Mouse (Mus musculus): ENCODE results near the gene Ckap2l. TPM values are rescaled to one million over a fixed set of nuclear protein-coding genes. Genes with fewer than 3 reads are reported as not detected.

Ckap2l gene
- polyA plus RNA-seq, 1 experiment = 0.26 TPM

- no peak for DNase-seq (ENCODE audit: extremely low spot score in 1 of 2, low spot score in 1 of 2)
These were observed 29.3 kb downstream of the Ckap2l start for GRCm38 (mm10) chr2:129267738-129268137.

GRCm38 (mm10) chr2:129265316-129265715 lies 31.7 kb downstream of the Ckap2l start:
- DNase-seq (ENCODE audit: extremely low spot score in 1 of 2, low spot score in 1 of 2) = no peak

DNA sequence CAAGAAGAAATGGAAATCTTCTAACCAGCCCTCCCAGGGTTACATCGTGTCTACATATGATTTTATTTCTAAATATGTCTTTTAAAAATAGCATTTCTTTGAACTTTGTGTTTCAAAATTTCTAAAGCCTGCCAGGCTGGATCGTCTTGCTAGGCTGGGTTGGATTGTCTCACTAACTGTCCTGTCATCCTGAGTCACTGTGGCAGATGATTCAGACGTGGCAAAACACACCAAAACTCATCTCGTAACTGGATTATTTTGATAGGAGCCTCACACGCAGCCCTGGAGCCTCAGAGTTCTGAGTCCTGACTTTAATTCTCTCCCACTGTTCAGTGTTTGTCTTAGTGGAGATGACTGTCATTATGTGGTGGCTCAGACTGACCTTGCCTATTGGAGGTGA lies 33.9 kb downstream of the Ckap2l start:
- peak; percentile 26 to 61 for DNase-seq (ENCODE audit: extremely low spot score in 1 of 2, low spot score in 1 of 2)

GRCm38 (mm10) chr2:129261151-129261794 lies 35.7 kb downstream of the Ckap2l start:
- no peak for DNase-seq (ENCODE audit: extremely low spot score in 1 of 2, low spot score in 1 of 2)

DNA sequence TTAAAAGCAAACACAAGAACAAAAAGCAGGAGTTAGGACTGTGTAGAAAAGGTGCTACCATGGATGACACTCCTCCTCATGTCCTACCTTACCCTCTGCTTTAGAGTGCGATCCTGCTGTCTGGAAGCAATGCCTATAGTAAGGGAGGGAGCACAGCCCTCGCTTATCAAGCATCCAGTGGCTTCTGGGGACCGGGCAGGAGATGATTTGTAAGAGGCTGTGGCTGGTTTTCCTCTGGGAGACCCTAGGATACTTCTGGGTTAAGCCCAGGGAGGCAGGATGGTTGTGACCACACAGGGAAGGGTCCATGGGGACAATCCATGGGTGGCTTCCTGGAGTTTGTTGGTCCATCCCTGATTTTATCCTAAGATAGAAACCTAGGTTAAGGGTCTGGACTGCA lies 36.4 kb downstream of the Ckap2l start:
- DNase-seq (ENCODE audit: extremely low spot score in 1 of 2, low spot score in 1 of 2) = no peak

DNA sequence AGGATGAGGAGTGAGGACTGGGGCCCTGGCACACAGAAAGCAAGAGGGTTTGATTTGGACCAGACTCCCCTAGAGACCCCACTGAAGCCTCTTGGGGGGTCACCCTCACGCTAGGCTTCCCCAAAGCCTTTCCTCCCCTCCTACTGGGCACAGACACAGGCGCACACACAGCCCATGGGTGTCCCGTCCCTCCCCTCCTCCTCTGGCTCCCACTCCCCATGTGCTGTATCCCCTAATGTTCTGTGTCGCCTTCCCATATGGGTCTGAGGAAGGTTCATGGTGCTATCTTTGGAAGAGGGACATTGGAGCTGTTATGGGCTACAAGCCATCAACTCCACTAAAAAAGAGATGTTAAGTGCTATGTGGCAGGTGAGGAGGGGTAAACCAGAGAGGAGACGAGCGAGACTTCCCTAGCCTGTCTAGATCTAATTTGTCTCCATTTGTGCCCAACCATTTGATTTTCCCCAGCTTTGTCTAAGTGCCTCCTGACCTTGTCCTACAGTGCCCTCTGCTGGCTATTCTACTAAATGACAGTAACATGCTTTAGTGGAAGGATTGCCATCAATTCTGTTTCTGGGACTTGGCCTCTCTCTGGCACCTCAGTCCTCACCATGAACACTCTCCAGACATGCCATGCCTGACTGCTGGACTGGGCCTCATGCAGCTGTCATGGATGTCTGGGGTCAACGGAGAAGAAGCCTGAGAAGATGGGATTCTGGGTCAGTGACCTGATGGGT lies 38.4 kb downstream of the Ckap2l start:
- peak; percentile 41 to 95 for DNase-seq (ENCODE audit: extremely low spot score in 1 of 2, low spot score in 1 of 2)

DNA sequence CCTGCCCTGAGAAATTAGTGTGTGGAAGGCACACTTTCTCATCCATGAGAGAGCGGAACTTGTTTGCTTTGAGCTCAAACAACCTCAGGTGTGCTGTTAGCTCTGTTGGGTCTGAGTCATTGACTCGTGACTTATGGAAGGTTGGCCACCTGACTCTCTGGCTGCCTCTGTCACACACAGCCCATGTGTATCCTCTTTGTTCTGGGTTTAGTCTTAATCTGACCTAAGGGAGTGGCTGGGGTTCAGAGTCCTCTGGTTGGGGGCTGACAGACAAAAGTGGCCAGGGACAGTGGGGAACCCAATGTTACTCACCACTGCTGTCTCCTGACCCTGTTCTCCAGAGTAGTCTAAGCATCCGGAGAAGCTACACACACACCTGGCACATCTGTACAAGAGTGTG lies 39.0 kb downstream of the Ckap2l start:
- DNase-seq (ENCODE audit: extremely low spot score in 1 of 2, low spot score in 1 of 2) = no peak

DNA sequence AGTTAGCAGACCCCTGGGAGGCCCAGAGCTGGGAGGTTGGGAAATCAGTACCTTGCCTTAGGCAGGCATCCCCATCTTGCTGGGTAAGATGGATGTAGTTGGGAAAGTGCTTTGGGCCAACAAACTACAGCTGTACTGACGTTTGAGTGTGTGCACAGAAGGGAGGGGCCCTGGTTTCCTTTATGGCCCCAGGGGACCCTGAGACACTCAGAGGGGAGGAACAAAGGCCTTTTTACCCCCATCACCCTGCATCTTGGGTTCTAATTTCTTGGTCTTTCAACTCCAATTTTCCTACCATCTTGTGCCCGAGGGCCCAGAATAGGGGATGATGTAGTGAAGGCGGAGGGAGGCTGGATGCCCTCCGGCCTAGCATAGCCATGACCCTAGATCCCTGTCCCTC lies 41.0 kb downstream of the Ckap2l start:
- DNase-seq (ENCODE audit: extremely low spot score in 1 of 2, low spot score in 1 of 2) = no peak

- DNase-seq (ENCODE audit: extremely low spot score in 1 of 2, low spot score in 1 of 2) = no peak
These were observed 42.9 kb downstream of the Ckap2l start for GRCm38 (mm10) chr2:129254076-129254475.

DNA sequence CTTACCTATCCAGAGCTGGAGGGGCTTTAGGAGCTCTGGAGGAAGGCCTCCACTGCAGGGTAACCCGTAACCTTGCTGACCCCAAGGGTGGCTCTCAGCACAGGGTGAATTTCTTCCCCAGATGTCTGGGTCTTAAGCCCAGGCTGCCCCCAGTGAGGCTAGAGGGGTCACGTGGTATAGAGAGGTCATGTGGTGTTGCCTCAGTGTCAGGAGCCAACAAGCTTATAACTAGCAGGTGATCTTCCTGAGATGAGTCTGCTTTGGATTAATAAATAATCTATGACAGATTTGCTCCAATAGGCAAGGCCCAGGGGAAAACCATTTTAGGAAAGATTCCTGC lies 43.4 kb downstream of the Ckap2l start:
- no peak for DNase-seq (ENCODE audit: extremely low spot score in 1 of 2, low spot score in 1 of 2)

DNA sequence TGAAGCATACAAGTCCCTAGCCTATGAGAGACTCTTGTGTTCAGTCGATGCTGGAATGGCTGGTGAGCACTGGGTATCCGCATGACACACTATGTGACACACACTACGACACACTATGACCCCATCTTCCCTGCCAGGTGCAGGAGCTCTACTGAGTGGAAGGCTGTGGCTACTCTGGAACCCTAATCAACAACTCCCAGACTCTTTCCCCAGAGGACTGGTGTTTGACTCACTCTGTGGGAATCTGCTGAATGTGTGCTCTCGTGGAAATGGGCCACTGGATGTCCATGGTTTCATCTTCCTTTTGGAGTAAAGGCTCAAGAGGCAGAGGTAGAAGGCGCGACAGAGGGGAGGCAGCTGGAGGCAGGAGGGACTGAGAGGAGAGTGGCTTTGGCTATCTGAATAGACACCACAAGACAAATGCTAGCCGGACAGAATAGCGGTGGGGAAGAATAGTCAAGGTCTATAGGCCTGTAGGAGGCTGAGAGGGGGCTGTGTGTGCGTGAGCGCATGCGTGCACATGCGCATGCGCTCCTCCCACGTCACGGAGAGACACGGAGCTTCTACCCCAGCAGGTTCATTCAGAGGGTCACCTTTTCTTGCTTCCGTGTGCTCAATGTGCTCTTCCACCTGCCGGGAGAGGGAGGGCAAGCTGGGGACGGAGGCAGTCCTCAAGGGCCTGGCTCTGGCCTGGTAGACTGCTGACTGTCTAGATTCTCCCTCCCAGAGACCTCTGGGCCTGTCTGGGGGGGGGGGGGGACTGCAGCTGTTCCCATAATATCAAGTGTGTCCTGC lies 44.0 kb downstream of the Ckap2l start:
- DNase-seq (ENCODE audit: extremely low spot score in 1 of 2, low spot score in 1 of 2) = no peak

- no peak for DNase-seq (ENCODE audit: extremely low spot score in 1 of 2, low spot score in 1 of 2)
These were observed 47.7 kb downstream of the Ckap2l start for GRCm38 (mm10) chr2:129249321-129249720.

DNA sequence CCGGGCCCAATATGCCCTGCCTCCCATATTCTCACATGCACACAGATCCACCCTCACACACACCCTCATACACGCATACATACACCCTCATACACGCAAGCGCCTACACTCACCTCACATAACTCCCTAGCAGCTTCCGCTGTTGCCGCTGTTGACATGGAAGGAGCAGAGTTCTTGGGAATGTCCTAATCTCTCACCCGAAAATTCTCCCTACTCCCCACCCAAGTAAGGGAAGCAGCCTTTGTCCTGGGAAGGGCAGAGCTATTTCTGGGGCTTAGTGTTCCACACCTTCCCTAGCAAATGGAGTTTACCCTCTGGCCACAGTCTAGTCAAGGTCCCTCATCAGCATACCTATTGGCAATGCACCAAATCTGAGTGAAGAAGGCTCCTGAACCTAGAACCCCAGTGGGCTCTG lies 49.3 kb downstream of the Ckap2l start:
- no peak for DNase-seq (ENCODE audit: extremely low spot score in 1 of 2, low spot score in 1 of 2)

GRCm38 (mm10) chr2:129246924-129247323 lies 50.1 kb downstream of the Ckap2l start:
- no peak for DNase-seq (ENCODE audit: extremely low spot score in 1 of 2, low spot score in 1 of 2)

GRCm38 (mm10) chr2:129246436-129246835 lies 50.6 kb downstream of the Ckap2l start:
- no peak for DNase-seq (ENCODE audit: extremely low spot score in 1 of 2, low spot score in 1 of 2)

DNA sequence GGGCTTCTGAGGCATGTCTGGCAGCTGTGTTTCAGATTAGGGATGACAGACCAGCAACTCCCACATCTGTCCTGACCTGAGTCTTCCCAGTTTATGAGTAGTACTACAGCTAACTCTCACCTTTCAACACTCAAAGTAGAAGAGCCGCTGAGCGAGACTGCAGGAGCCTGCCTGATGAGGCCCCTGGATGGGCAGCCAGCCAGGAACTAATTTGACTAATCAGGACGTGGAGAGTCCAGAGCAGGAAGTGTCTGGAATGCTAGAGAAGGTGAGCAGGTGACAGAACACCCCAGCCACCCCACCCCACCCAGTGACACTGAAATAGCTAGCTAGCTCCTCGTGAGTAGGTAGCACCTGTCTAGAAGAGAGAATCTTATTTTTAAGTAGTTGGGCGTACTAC lies 51.4 kb downstream of the Ckap2l start:
- no peak for DNase-seq (ENCODE audit: extremely low spot score in 1 of 2, low spot score in 1 of 2)

DNA sequence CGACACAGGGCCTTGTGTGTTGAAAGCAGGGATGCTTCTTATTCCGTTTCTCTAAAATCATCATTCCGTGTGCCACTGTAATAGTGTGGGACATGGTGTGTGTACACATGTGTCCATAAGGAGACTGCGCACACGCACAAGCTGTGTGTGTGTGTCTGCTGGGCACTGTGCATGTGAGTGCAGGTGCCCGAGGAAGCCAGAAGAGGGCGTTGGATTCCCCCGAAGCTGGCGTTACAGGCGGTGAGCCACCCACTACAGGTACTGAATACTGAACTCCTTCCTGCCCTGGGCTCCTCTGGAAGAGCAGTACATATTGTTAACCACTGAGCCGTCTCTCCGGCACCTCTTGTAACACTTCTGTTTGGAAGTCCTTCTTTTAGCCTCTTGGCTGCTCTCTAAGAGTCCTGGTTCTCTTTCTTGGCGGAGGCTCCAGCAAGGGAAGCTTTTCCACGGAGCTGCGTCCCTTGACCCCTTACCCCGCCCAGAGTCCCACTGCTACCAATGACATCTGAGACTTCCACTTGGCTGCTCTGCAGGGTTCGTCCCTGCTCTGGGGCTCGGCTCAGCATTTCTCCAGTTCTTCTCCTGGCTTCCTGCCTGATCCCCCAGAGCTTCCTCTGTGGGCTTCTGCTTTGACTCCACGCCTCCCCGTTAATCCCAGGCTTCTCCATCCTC lies 52.4 kb downstream of the Ckap2l start:
- no peak for DNase-seq (ENCODE audit: extremely low spot score in 1 of 2, low spot score in 1 of 2)

DNA sequence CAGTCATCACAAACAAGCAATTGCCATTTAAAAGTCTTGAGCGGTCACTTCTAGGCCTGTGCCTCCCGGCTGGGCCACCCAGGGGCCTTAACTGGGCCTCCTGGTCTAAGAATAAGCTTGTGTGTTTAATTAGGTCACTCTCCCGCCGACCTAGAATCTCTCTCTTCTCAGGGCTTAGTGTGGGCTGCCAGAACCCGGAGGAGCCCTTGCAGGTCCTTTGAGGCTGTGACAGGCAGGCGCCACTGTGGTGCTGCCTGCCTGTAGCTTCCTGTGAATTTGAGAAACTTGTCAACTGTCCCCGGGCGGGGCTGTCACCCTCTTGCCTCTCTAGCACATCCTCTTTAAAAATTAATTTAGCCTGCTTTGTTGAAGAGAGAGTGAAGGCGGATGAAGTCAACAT lies 53.2 kb downstream of the Ckap2l start:
- DNase-seq (ENCODE audit: extremely low spot score in 1 of 2, low spot score in 1 of 2) = peak in 1 of 2 experiments; percentile 48

DNA sequence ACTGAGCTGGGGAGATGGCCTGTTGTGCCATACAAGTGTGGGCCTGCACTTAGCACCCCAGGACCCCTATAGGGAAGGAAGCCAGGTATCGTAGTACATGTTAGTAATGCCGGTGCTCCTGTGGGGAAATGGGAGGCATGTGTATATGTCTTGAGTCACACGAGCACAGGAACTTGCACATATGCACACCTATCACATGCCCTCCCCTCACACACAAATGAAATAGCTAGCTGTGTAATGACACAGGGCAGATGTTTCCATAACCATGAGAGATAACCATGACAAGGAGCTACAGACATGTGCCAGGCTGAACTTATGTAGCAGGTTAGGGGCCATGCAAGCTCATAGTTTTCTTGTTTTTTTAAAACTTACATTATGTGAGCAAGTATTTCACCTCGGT lies 54.0 kb downstream of the Ckap2l start:
- no peak for DNase-seq (ENCODE audit: extremely low spot score in 1 of 2, low spot score in 1 of 2)

- DNase-seq (ENCODE audit: extremely low spot score in 1 of 2, low spot score in 1 of 2) = no peak
These were observed 54.9 kb downstream of the Ckap2l start for GRCm38 (mm10) chr2:129241845-129242833.

All from frontal cortex, adult 2 months (tissue).